Mouse (Mus musculus) thymus, adult 2 months (tissue): ENCODE results near the gene Ifi35.

Source experiments
- CTCF ChIP-seq: fragments of 200-500 bp; IDR thresholded peaks from 2 replicates; pipeline ENCODE4 v1.5.1; 2012; ENCODE audit warnings: mild to moderate bottlenecking, control low read depth, low read length, moderate library complexity, borderline replicate concordance; ENCODE audit not compliant: control insufficient read depth, poor library complexity, insufficient read depth; ENCODE audit errors: extremely low read depth
- POLR2A ChIP-seq: fragments of 200-500 bp; IDR thresholded peaks from 2 replicates; pipeline ENCODE4 v1.6.1; 2012; ENCODE audit warnings: mild to moderate bottlenecking, low read length, control low read depth, moderate library complexity; ENCODE audit not compliant: control insufficient read depth, poor library complexity, insufficient read depth; ENCODE audit errors: extremely low read depth

DNA sequence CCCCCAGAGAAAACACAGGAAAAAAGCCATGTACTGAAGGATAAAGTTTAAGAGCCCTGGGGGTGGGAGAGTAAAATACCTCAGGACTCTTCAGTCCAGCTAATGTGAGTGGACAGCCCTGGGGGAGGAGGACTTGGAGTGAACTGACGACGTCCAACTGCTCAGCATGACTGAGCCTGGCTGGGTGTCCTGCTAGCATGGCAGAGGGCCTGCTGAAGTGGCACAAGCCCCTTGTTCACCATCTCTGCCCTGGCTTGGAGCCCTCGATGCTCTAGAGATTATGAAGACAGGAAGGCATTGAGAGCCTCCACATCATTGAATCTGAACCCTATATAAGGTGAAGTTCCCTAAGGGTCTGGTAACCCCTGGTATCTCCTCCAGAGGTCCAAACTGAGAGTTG is 23.7 kb downstream of the Ifi35 start:
- TF ChIP-seq CTCF (no peak), POLR2A (no peak)
